Mouse (Mus musculus) stomach, postnatal 0 days (tissue): ENCODE measurements around the gene Cd80.

Experiments used
- CTCF ChIP-seq: IDR thresholded peaks from 2 replicates; pipeline ENCODE4 v1.5.1; 2016; ENCODE audit warnings: antibody characterized with exemption, low read depth, mild to moderate bottlenecking, moderate library complexity
- EP300 ChIP-seq: optimal IDR thresholded peaks from 2 replicates; pipeline ENCODE3; 2016; ENCODE audit warnings: antibody characterized with exemption

- no peak for TF ChIP-seq EP300
- TF ChIP-seq CTCF: no peak
Observed at GRCm38 (mm10) chr16:38496604-38497140, 41.3 kb downstream of the Cd80 start.
